Mouse (Mus musculus): ENCODE data around the gene Nim1k. TPM values are rescaled to one million over a fixed set of nuclear protein-coding genes. Genes with fewer than 3 reads are reported as not detected.

The Nim1k gene
- polyA plus RNA-seq, 1 experiment from 2014 or later = 1.1 TPM

GRCm38 (mm10) chr13:119741390-119742237, 14.1 kb downstream of the Nim1k start:
- Histone ChIP-seq H3K4me3 (ENCODE audit: low read length) (peak overlapping the region; percentile 46), H3K9me3 (replicated peaks; ENCODE audit: control insufficient read depth, low read length) (no peaks in the 10 kb centered on the region), H3K27me3 (ENCODE audit: control insufficient read depth, insufficient read depth, low read length) (no peaks in the 10 kb centered on the region), H3K4me2 (ENCODE audit: low read depth, low read length) (peak overlapping the region; percentile 68), H3K36me3 (ENCODE audit: control insufficient read depth, insufficient read depth) (no peaks in the 10 kb centered on the region), H3K4me1 (ENCODE audit: control insufficient read depth, insufficient read depth, low read length) (no peaks in the 10 kb centered on the region), H3K9ac (ENCODE audit: low read length) (peak overlapping the region; percentile 50), H3K27ac (ENCODE audit: low read length) (no peak overlapping the region)
- 14% methylated on average over 19 of the region's 19 CpGs for WGBS
- no peak for ATAC-seq (replicated peaks; ENCODE audit: extremely low read depth, insufficient read depth, low FRiP score)

GRCm38 (mm10) chr13:119731448-119731847, 24.2 kb downstream of the Nim1k start:
- no peak overlapping the region for H3K9ac ChIP-seq (ENCODE audit: low read length)
- no peaks in the 10 kb centered on the region for H3K9me3 ChIP-seq (replicated peaks; ENCODE audit: control insufficient read depth, low read length)
- no peaks in the 10 kb centered on the region for H3K27me3 ChIP-seq (ENCODE audit: control insufficient read depth, insufficient read depth, low read length)
- no peak overlapping the region for H3K27ac ChIP-seq (ENCODE audit: low read length)
- ATAC-seq (replicated peaks; ENCODE audit: extremely low read depth, insufficient read depth, low FRiP score) = no peak
- WGBS = 66% methylated on average over 6 of the region's 6 CpGs
- no peak overlapping the region for H3K4me3 ChIP-seq (ENCODE audit: low read length)
- H3K36me3 ChIP-seq (ENCODE audit: control insufficient read depth, insufficient read depth) = no peaks in the 10 kb centered on the region
- no peak overlapping the region for H3K4me2 ChIP-seq (ENCODE audit: low read depth, low read length)
- no peaks in the 10 kb centered on the region for H3K4me1 ChIP-seq (ENCODE audit: control insufficient read depth, insufficient read depth, low read length)

GRCm38 (mm10) chr13:119729406-119729805, 26.3 kb downstream of the Nim1k start:
- Histone ChIP-seq H3K27me3 (ENCODE audit: control insufficient read depth, insufficient read depth, low read length) (no peaks in the 10 kb centered on the region), H3K9me3 (replicated peaks; ENCODE audit: control insufficient read depth, low read length) (no peaks in the 10 kb centered on the region), H3K4me1 (ENCODE audit: control insufficient read depth, insufficient read depth, low read length) (no peaks in the 10 kb centered on the region), H3K27ac (ENCODE audit: low read length) (no peak overlapping the region), H3K9ac (ENCODE audit: low read length) (no peak overlapping the region), H3K4me3 (ENCODE audit: low read length) (no peak overlapping the region), H3K36me3 (ENCODE audit: control insufficient read depth, insufficient read depth) (no peaks in the 10 kb centered on the region), H3K4me2 (ENCODE audit: low read depth, low read length) (no peak overlapping the region)
- ATAC-seq (replicated peaks; ENCODE audit: extremely low read depth, insufficient read depth, low FRiP score) = no peak
- WGBS = 78% methylated on average over 7 of the region's 7 CpGs

GRCm38 (mm10) chr13:119727608-119728387, 27.9 kb downstream of the Nim1k start:
- no peak overlapping the region for H3K4me3 ChIP-seq (ENCODE audit: low read length)
- no peak overlapping the region for H3K9ac ChIP-seq (ENCODE audit: low read length)

GRCm38 (mm10) chr13:119724541-119724940, 31.1 kb downstream of the Nim1k start:
- no peak overlapping the region for H3K27ac ChIP-seq (ENCODE audit: low read length)
- H3K9me3 ChIP-seq (replicated peaks; ENCODE audit: control insufficient read depth, low read length) = no peaks in the 10 kb centered on the region
- no peaks in the 10 kb centered on the region for H3K27me3 ChIP-seq (ENCODE audit: control insufficient read depth, insufficient read depth, low read length)
- no peaks in the 10 kb centered on the region for H3K36me3 ChIP-seq (ENCODE audit: control insufficient read depth, insufficient read depth)
- no peak for ATAC-seq (replicated peaks; ENCODE audit: extremely low read depth, insufficient read depth, low FRiP score)
- no peak overlapping the region for H3K4me3 ChIP-seq (ENCODE audit: low read length)
- 81% methylated on average over 7 of the region's 7 CpGs for WGBS
- no peak overlapping the region for H3K9ac ChIP-seq (ENCODE audit: low read length)
- H3K4me2 ChIP-seq (ENCODE audit: low read depth, low read length) = no peak overlapping the region
- no peaks in the 10 kb centered on the region for H3K4me1 ChIP-seq (ENCODE audit: control insufficient read depth, insufficient read depth, low read length)

More at GRCm38 (mm10) chr13:119727608-119728387, 27.9 kb downstream of the Nim1k start:
- H3K4me1 ChIP-seq (ENCODE audit: control insufficient read depth, insufficient read depth, low read length) = no peaks in the 10 kb centered on the region
- no peaks in the 10 kb centered on the region for H3K27me3 ChIP-seq (ENCODE audit: control insufficient read depth, insufficient read depth, low read length)
- H3K36me3 ChIP-seq (ENCODE audit: control insufficient read depth, insufficient read depth) = no peaks in the 10 kb centered on the region
- H3K4me2 ChIP-seq (ENCODE audit: low read depth, low read length) = peak overlapping the region; percentile 35; the same call in 1 of the 2 replicates
- WGBS = 43% methylated on average over 26 of the region's 26 CpGs
- no peaks in the 10 kb centered on the region for H3K9me3 ChIP-seq (replicated peaks; ENCODE audit: control insufficient read depth, low read length)
- H3K27ac ChIP-seq (ENCODE audit: low read length) = no peak overlapping the region
- no peak for ATAC-seq (replicated peaks; ENCODE audit: extremely low read depth, insufficient read depth, low FRiP score)

- WGBS = 71% methylated on average over 5 of the region's 5 CpGs
- H3K4me2 ChIP-seq (ENCODE audit: low read depth, low read length) = no peak overlapping the region
- H3K4me1 ChIP-seq (ENCODE audit: control insufficient read depth, insufficient read depth, low read length) = no peaks in the 10 kb centered on the region
- H3K27me3 ChIP-seq (ENCODE audit: control insufficient read depth, insufficient read depth, low read length) = no peaks in the 10 kb centered on the region
- H3K9me3 ChIP-seq (replicated peaks; ENCODE audit: control insufficient read depth, low read length) = no peaks in the 10 kb centered on the region
- no peaks in the 10 kb centered on the region for H3K36me3 ChIP-seq (ENCODE audit: control insufficient read depth, insufficient read depth)
- no peak overlapping the region for H3K4me3 ChIP-seq (ENCODE audit: low read length)
- H3K27ac ChIP-seq (ENCODE audit: low read length) = no peak overlapping the region
- no peak for ATAC-seq (replicated peaks; ENCODE audit: extremely low read depth, insufficient read depth, low FRiP score)
- no peak overlapping the region for H3K9ac ChIP-seq (ENCODE audit: low read length)
Measured at GRCm38 (mm10) chr13:119723368-119723767, 32.3 kb downstream of the Nim1k start.

- Histone ChIP-seq H3K4me1 (ENCODE audit: control insufficient read depth, insufficient read depth, low read length) (no peaks in the 10 kb centered on the region), H3K9me3 (replicated peaks; ENCODE audit: control insufficient read depth, low read length) (no peaks in the 10 kb centered on the region), H3K36me3 (ENCODE audit: control insufficient read depth, insufficient read depth) (no peaks in the 10 kb centered on the region), H3K4me2 (ENCODE audit: low read depth, low read length) (no peak overlapping the region), H3K27ac (ENCODE audit: low read length) (no peak overlapping the region), H3K27me3 (ENCODE audit: control insufficient read depth, insufficient read depth, low read length) (no peaks in the 10 kb centered on the region), H3K4me3 (ENCODE audit: low read length) (no peak overlapping the region), H3K9ac (ENCODE audit: low read length) (no peak overlapping the region)
- no peak for ATAC-seq (replicated peaks; ENCODE audit: extremely low read depth, insufficient read depth, low FRiP score)
- WGBS = 62% methylated on average over 3 of the region's 3 CpGs
Measured at GRCm38 (mm10) chr13:119722447-119722846, 33.2 kb downstream of the Nim1k start.

GRCm38 (mm10) chr13:119716105-119716504, 39.6 kb downstream of the Nim1k start:
- Histone ChIP-seq H3K27me3 (ENCODE audit: control insufficient read depth, insufficient read depth, low read length) (no peaks in the 10 kb centered on the region), H3K36me3 (ENCODE audit: control insufficient read depth, insufficient read depth) (no peaks in the 10 kb centered on the region), H3K4me2 (ENCODE audit: low read depth, low read length) (no peak overlapping the region), H3K4me1 (ENCODE audit: control insufficient read depth, insufficient read depth, low read length) (no peaks in the 10 kb centered on the region), H3K9ac (ENCODE audit: low read length) (no peak overlapping the region), H3K4me3 (ENCODE audit: low read length) (no peak overlapping the region), H3K27ac (ENCODE audit: low read length) (no peak overlapping the region), H3K9me3 (replicated peaks; ENCODE audit: control insufficient read depth, low read length) (no peaks in the 10 kb centered on the region)
- 82% methylated on average over 2 of the region's 2 CpGs for WGBS
- ATAC-seq (replicated peaks; ENCODE audit: extremely low read depth, insufficient read depth, low FRiP score) = no peak

- H3K27me3 ChIP-seq (ENCODE audit: control insufficient read depth, insufficient read depth, low read length) = no peaks in the 10 kb centered on the region
- H3K4me2 ChIP-seq (ENCODE audit: low read depth, low read length) = no peak overlapping the region
- no peak overlapping the region for H3K27ac ChIP-seq (ENCODE audit: low read length)
- H3K36me3 ChIP-seq (ENCODE audit: control insufficient read depth, insufficient read depth) = peaks cover 7% of the 10 kb centered on the region
- 49% methylated on average over 9 of the region's 9 CpGs for WGBS
- no peak for ATAC-seq (replicated peaks; ENCODE audit: extremely low read depth, insufficient read depth, low FRiP score)
- H3K4me1 ChIP-seq (ENCODE audit: control insufficient read depth, insufficient read depth, low read length) = peaks cover 5% of the 10 kb centered on the region; the same call in 1 of the 2 replicates
- H3K9ac ChIP-seq (ENCODE audit: low read length) = no peak overlapping the region
- H3K9me3 ChIP-seq (replicated peaks; ENCODE audit: control insufficient read depth, low read length) = no peaks in the 10 kb centered on the region
- no peak overlapping the region for H3K4me3 ChIP-seq (ENCODE audit: low read length)
Measured at GRCm38 (mm10) chr13:119713821-119714220, 41.9 kb downstream of the Nim1k start.

All from heart, embryonic 16.5 days (tissue).